Mouse (Mus musculus): ENCODE measurements around the gene Cnot9.
"Not testable (repeated sequence)": the region's sequence is repeated elsewhere in the genome, so short reads cannot be mapped to it uniquely, and the experiment has no call there.

DNA sequence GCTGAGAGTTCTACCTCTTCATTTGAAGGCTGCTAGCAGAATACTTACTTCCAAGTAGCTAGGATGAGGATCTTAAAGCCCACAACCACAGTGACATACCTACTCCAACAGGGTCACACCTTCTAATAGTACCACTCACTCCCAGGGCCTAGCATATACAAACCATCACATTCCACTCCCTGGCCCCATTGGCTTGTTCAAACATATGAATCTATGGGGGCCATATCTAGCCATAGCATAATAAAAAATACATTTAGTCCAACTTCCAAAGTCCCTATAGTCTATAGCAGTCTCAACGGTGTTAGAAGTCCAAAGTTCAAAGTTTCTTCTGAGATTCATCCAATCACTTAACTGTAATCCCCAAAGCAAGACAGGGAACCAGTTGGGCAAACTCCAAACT lies 7.1 kb downstream of the Cnot9 start:
- TF ChIP-seq CTCF, EP300 (IDR thresholded peaks at IDR 0.05; ENCODE audit: low read depth): not testable (repeated sequence)
